Mouse (Mus musculus) stomach, postnatal 0 days (tissue): Measurements from ENCODE around the gene Gng8. TPM values are rescaled to one million over a fixed set of nuclear protein-coding genes. Genes with fewer than 3 reads are reported as not detected.

Source experiments
- ATAC-seq: fragments of 200-750 bp; cut with Nextera tagmentation; 2 replicates; pipeline ENCODE4 v1.8.0; 2017; ENCODE audit not compliant: low FRiP score, low TSS enrichment
- DNase-seq: peaks from one replicate; pipeline ENCODE4 v3.0.0-alpha.2; 2016; ENCODE audit warnings: low spot score
- H3K27ac ChIP-seq: fragments of 300-500 bp; sonication (generic); replicated peaks from 2 replicates; pipeline ENCODE4 v1.5.1; 2014; ENCODE audit warnings: mild to moderate bottlenecking, control low read depth
- H3K27me3 ChIP-seq: fragments of 300-500 bp; sonication (generic); 2 replicates; pipeline ENCODE4 v1.6.1; 2014; ENCODE audit warnings: low read length; ENCODE audit not compliant: control insufficient read depth, insufficient read depth
- H3K36me3 ChIP-seq: fragments of 300-500 bp; sonication (generic); 2 replicates; pipeline ENCODE4 v1.6.1; 2014; ENCODE audit warnings: low read length, mixed read lengths; ENCODE audit not compliant: control insufficient read depth, insufficient read depth
- H3K4me1 ChIP-seq: fragments of 300-500 bp; sonication (generic); replicated peaks from 2 replicates; pipeline ENCODE4 v1.6.1; 2014; ENCODE audit warnings: antibody characterized with exemption; ENCODE audit not compliant: control insufficient read depth, insufficient read depth
- H3K4me2 ChIP-seq: fragments of 300-500 bp; sonication (generic); replicated peaks from 2 replicates; pipeline ENCODE4 v1.6.1; 2014; ENCODE audit warnings: low read depth, mild to moderate bottlenecking, control low read depth, moderate library complexity
- H3K4me3 ChIP-seq: fragments of 300-500 bp; sonication (generic); 2 replicates; pipeline ENCODE4 v1.5.1; 2014; ENCODE audit warnings: low read depth, low read length, control low read depth
- H3K9ac ChIP-seq: fragments of 300-500 bp; sonication (generic); 2 replicates; pipeline ENCODE4 v1.6.1; 2014; ENCODE audit warnings: mild to moderate bottlenecking, low read length, control low read depth, mixed read lengths
- H3K9me3 ChIP-seq: fragments of 300-500 bp; sonication (generic); 2 replicates; pipeline ENCODE4 v1.6.1; 2016; ENCODE audit warnings: low read length; ENCODE audit not compliant: control insufficient read depth
- CTCF ChIP-seq: IDR thresholded peaks from 2 replicates; pipeline ENCODE4 v1.5.1; 2016; ENCODE audit warnings: antibody characterized with exemption, low read depth, mild to moderate bottlenecking, moderate library complexity
- EP300 ChIP-seq: optimal IDR thresholded peaks from 2 replicates; pipeline ENCODE3; 2016; ENCODE audit warnings: antibody characterized with exemption
- WGBS: fragments of 180-500 bp; shearing (Covaris S2); extraction: QIAGEN DNeasy Blood & Tissue Kit; methylation state at CpG from one replicate; pipeline ENCODE4 v1.1.7; 2014; 5-methylcytosine and 5-hydroxymethylcytosine counted together
- polyA plus RNA-seq: library from polyadenylated mRNA; unstranded; fragments of >200 nt; fragmentation: Nextera tagmentation; extraction: Ambion mirVana; gene quantifications from 2 replicates; pipeline ENCODE4 v1.2.1, GENCODE M21; 2015

Gene Gng8
- polyA plus RNA-seq, 1 experiment from 2014 or later, result 7.3 TPM

GRCm38 (mm10) chr7:16873392-16873791, 18.2 kb upstream of the Gng8 start:
- Histone ChIP-seq H3K9ac (no peak overlapping the region), H3K4me3 (no peak overlapping the region), H3K9me3 (no peaks in the 10 kb centered on the region), H3K27ac (no peak overlapping the region), H3K27me3 (no peaks in the 10 kb centered on the region), H3K4me2 (no peak overlapping the region), H3K4me1 (no peaks in the 10 kb centered on the region), H3K36me3 (peaks cover 4% of the 10 kb centered on the region; the same call in 1 of the 2 replicates)
- ATAC-seq (no peak), DNase-seq (no peak)
- 84% methylated on average over 4 of the region's 4 CpGs for WGBS
- TF ChIP-seq EP300, result no peak
- peak; percentile 40 for TF ChIP-seq CTCF

- ATAC-seq (no peak), DNase-seq (peak; percentile 78)
- TF ChIP-seq CTCF (peak; percentile 98), EP300 (no peak)
- peak overlapping the region; percentile 17; the same call in 1 of the 2 replicates for H3K4me3 ChIP-seq
- peak overlapping the region; percentile 32 for H3K4me2 ChIP-seq
- H3K9me3 ChIP-seq, result no peaks in the 10 kb centered on the region
- peak overlapping the region; percentile 90 for H3K27ac ChIP-seq
- WGBS, result 3% methylated on average over 17 of the region's 17 CpGs
- H3K4me1 ChIP-seq, result no peaks in the 10 kb centered on the region
- H3K9ac ChIP-seq, result no peak overlapping the region
- H3K27me3 ChIP-seq, result no peaks in the 10 kb centered on the region
- H3K36me3 ChIP-seq, result peaks cover 3% of the 10 kb centered on the region; the same call in 1 of the 2 replicates
Observed at GRCm38 (mm10) chr7:16874190-16874589, 17.4 kb upstream of the Gng8 start.

DNA sequence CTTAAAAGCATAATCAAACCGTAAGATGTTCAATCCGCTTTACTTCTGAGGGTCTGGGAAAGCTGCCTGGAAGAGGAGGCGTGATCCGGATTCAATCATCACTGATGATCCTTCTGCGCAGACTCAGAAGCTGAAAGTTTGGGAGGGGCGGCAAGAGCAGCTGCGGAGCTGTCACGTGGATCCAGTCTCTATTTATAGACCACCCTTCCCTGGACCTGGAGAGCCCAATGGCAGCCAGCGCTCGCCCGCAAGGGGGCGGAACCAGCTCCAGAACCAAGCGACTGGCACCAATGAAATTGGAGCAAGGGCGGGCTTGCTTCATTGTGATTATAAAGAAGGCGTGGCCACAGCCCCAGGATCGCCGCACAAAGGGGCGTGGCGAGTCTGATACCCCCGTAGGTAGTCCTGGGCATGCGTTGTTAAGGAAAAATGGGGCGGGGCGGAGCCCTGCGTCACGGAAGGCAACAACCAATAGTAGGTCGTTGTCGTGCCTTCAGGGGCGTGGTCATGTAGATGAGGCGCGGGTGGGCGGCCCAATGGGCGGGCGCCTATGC, 16.8 kb upstream of the Gng8 start:
- Histone ChIP-seq H3K27me3 (no peaks in the 10 kb centered on the region), H3K9me3 (no peaks in the 10 kb centered on the region), H3K4me2 (peak overlapping the region; percentile 77), H3K27ac (peak overlapping the region; percentile 90), H3K9ac (no peak overlapping the region), H3K36me3 (peaks cover 3% of the 10 kb centered on the region; the same call in 1 of the 2 replicates), H3K4me1 (no peaks in the 10 kb centered on the region), H3K4me3 (peak overlapping the region; percentile 70)
- under 1% methylated on average over 32 of the region's 33 CpGs for WGBS
- TF ChIP-seq EP300 (no peak), CTCF (peak; percentile 61)
- DNase-seq, result peak; percentile 99
- peak; percentile 97 for ATAC-seq

DNA sequence AGATGAGACGGTGACA, 16.5 kb upstream of the Gng8 start, which contains the start of gene Dact3:
Gene Dact3 (plus strand): TSS at position 8 of the 16 bp plus-strand sequence.
- DNase-seq, result no peak
- 0% methylated on average over 1 of the region's 1 CpGs for WGBS
- Histone ChIP-seq H3K4me3 (peak within 1 kb of the TSS; percentile 70), H3K9me3 (no peaks in the 10 kb centered on the region), H3K36me3 (no peaks in the 10 kb centered on the region; the same call in 1 of the 2 replicates), H3K27ac (peak within 1 kb of the TSS; percentile 90), H3K9ac (peak within 1 kb of the TSS; percentile 81), H3K4me1 (no peaks in the 10 kb centered on the region), H3K4me2 (peak within 1 kb of the TSS; percentile 77), H3K27me3 (no peaks in the 10 kb centered on the region)
- no peak for ATAC-seq
- TF ChIP-seq EP300, result no peak
- TF ChIP-seq CTCF, result no peak

- Histone ChIP-seq H3K9ac (peak overlapping the region; percentile 81), H3K4me3 (peak overlapping the region; percentile 70), H3K27ac (peak overlapping the region; percentile 82), H3K27me3 (no peaks in the 10 kb centered on the region), H3K4me2 (peak overlapping the region; percentile 77), H3K4me1 (peaks cover under 1% of the 10 kb centered on the region; the same call in 1 of the 2 replicates), H3K9me3 (no peaks in the 10 kb centered on the region), H3K36me3 (no peaks in the 10 kb centered on the region)
- TF ChIP-seq EP300, result no peak
- DNase-seq (no peak), ATAC-seq (peak; percentile 33)
- WGBS, result 0% methylated on average over 39 of the region's 42 CpGs
Observed at GRCm38 (mm10) chr7:16875326-16875725, 16.3 kb upstream of the Gng8 start.

DNA sequence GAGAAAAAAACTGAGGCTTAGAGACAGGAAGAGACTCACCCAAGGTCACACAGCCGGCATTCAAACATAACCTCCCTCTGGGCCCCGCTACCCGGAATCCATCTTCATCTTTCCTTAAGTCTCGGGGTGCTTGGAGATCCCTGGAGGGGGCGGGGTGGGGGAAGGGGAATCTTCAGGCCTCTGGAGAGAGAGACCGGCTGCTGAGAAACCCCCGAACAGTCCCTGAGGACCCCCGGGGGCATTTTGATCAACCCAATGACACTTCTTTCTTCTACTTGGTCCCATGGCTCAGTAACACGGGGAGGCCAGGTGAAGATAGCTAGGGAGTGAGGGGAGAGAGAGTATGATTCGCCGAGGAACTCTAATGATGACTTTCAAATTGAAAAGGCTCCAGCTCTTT, 15.6 kb upstream of the Gng8 start:
- DNase-seq (no peak), ATAC-seq (no peak)
- Histone ChIP-seq H3K36me3 (no peaks in the 10 kb centered on the region), H3K27ac (peak overlapping the region; percentile 53), H3K27me3 (no peaks in the 10 kb centered on the region), H3K9ac (peak overlapping the region; percentile 81), H3K4me1 (peaks cover 3% of the 10 kb centered on the region; the same call in 1 of the 2 replicates), H3K4me2 (peak overlapping the region; percentile 77), H3K9me3 (no peaks in the 10 kb centered on the region), H3K4me3 (peak overlapping the region; percentile 70)
- TF ChIP-seq CTCF (no peak), EP300 (no peak)
- WGBS, result 14% methylated on average over 11 of the region's 11 CpGs
